Mouse (Mus musculus): Measurements from ENCODE around the gene Npas2.

GRCm38 (mm10) chr1:39368267-39368841, 174.8 kb downstream of the Npas2 start:
- TF ChIP-seq POLR2A (IDR thresholded peaks at IDR 0.05; ENCODE audit: borderline replicate concordance, extremely low read depth, low read depth, low read length) = no peak
- TF ChIP-seq CTCF (IDR thresholded peaks at IDR 0.05; ENCODE audit: insufficient read depth, low read length) = no peak

All from lung, adult 2 months (tissue).